Mouse (Mus musculus): ENCODE measurements around the gene Vgll4. TPM values are rescaled to one million over a fixed set of nuclear protein-coding genes. Genes with fewer than 3 reads are reported as not detected.

The Vgll4 gene
- 14.8 TPM for polyA plus RNA-seq (2014; fragmentation: Illumina TruSeq; extraction: RNeasy Lipid Tissue Mini Kit (QIAGEN cat#74804); ENCODE audit: low read depth, low replicate concordance)

DNA sequence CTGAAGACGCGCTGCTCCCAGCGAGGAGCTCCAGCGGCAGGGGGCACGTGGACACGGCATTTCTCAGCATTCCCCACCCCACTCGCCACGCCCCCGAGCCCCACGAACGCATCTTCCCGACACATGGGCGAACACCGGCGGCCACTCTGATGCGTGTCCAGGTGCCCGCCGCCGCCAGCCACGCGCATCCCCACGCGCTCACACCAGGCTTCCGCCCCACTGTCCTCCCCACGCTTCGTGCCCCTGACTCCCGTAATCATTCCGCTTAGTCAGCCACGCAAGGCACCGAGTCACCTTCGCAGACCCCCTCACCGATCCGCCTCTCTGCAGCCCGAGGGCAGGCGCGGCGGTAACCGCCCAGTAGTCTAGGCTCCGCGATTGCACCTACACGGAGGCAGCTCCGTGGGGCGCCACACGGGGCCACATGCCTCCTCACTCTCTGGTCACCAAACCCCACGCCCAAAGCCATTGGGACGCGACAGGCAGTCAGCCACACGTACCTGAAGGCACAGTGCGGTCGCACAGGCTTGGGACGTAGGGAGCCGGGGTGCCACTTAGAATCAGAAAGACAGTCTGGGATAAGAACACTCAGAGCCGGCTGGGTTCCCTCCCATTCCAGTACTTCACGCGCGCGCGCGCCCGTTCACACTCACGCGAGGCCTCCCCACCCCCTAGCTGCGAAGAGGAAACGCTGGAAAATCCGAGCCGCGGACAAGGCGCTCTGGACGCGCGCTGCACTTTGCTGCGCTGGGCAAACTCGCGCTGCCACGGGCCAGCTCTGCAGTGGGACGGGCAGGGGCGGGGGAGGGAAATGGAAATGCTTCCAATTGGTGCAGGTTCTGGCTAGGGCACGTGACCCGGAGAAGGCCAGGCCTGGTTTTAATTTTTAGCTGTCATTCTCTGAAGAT is at the start of gene Vgll4:
TSS of gene Vgll4 (minus strand) at position 782 of the 908 bp plus-strand sequence.

Other genes with a start within 250 kb of the Vgll4 start
- gene Tamm41, start 67.9 kb upstream of the Vgll4 start, polyA plus RNA-seq (2014; fragmentation: Illumina TruSeq; extraction: RNeasy Lipid Tissue Mini Kit (QIAGEN cat#74804); ENCODE audit: low read depth, low replicate concordance) = 13.8 TPM
- 8.4 TPM for gene Syn2, start 164.9 kb upstream of the Vgll4 start, polyA plus RNA-seq (2014; fragmentation: Illumina TruSeq; extraction: RNeasy Lipid Tissue Mini Kit (QIAGEN cat#74804); ENCODE audit: low read depth, low replicate concordance)

Measured in sigmoid colon, adult 10 weeks (tissue).